Comparison of ENCODE assay signal across 8 mouse cellular contexts in the genomic region with DNA sequence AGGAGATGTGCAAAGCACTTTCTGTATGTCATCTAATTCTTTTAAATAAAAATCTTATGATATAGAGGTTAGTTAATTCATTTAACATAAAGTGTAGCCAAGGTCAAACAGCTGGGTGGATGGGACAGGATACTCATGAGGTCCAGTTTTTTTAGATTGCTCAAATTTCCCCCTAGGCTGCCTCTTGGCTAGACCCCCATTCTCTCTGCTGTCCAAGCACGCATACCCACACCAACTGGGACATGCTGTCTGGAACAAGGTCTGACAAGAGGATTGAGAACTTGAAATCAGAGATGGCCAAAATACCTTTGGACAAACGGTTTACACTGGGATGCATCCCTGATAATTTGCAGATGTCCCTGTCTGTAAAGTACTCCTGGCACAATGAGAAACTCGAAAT.
DNase-seq lines count a peak whose midpoint lies in the region; ATAC-seq and TF ChIP-seq lines count a peak whose summit lies in the region.

No protein-coding gene starts in this region.

- H3K4me3 ChIP-seq in lung, embryonic 14.5 days (ENCODE audit: low read depth, low read length): no peak overlapping the region; the same call in 1 of the 2 replicates
- peak overlapping the region; percentile 50; the same call in 1 of the 2 replicates for H3K4me3 ChIP-seq in forebrain, embryonic 11.5 days (ENCODE audit: low read depth, low read length)
- peak overlapping the region; percentile 77 for H3K4me3 ChIP-seq in limb, embryonic 10.5 days
- H3K4me3 ChIP-seq in olfactory bulb, adult 2 months (ENCODE audit: insufficient read depth, low read depth, low read length): no peak overlapping the region

- DNase-seq in lung, embryonic 14.5 days: no peak
- no peak for DNase-seq in lung, postnatal 25 days (ENCODE audit: low spot score)
- DNase-seq in forebrain, embryonic 11.5 days (ENCODE audit: low spot score): peak; percentile 48
- DNase-seq in limb, embryonic 10.5 days (ENCODE audit: low spot score): no peak
- no peak for DNase-seq in spleen, postnatal 36 days (ENCODE audit: low spot score in 2 of 2)
- no peak for DNase-seq in ovary, postnatal 14 days (ENCODE audit: low spot score)

- TF ChIP-seq CTCF in lung, embryonic 14.5 days (IDR thresholded peaks at IDR 0.05; ENCODE audit: low read depth): no peak
- no peak for TF ChIP-seq CTCF in olfactory bulb, adult 2 months (IDR thresholded peaks at IDR 0.05; ENCODE audit: insufficient read depth, low read depth, low read length)

- no peak overlapping the region for H3K27ac ChIP-seq in lung, embryonic 14.5 days (ENCODE audit: low read depth)
- H3K27ac ChIP-seq in forebrain, embryonic 11.5 days (ENCODE audit: low read depth, low read length): no peak overlapping the region
- H3K27ac ChIP-seq in limb, embryonic 10.5 days: peak overlapping the region; percentile 83; the same call in 1 of the 2 replicates
- H3K27ac ChIP-seq in olfactory bulb, adult 2 months (ENCODE audit: insufficient read depth, low read depth, low read length): peak overlapping the region; percentile 54; the same call in 1 of the 2 replicates

- 53% methylated on average over 3 of the region's 3 CpGs for WGBS in lung, embryonic 14.5 days
- WGBS in forebrain, embryonic 11.5 days: 69% methylated on average over 3 of the region's 3 CpGs
- WGBS in limb, embryonic 10.5 days: 60% methylated on average over 3 of the region's 3 CpGs
- 63% methylated on average over 3 of the region's 3 CpGs for WGBS in olfactory bulb, adult 2 months

- no peaks in the 10 kb centered on the region for H3K9me3 ChIP-seq in lung, embryonic 14.5 days (ENCODE audit: low read depth, low read length)
- no peaks in the 10 kb centered on the region for H3K9me3 ChIP-seq in forebrain, embryonic 11.5 days (ENCODE audit: control insufficient read depth, low read length)
- no peaks in the 10 kb centered on the region for H3K9me3 ChIP-seq in limb, embryonic 10.5 days (replicated peaks)

- H3K4me2 ChIP-seq in lung, embryonic 14.5 days: peak overlapping the region; percentile 83
- H3K4me2 ChIP-seq in forebrain, embryonic 11.5 days (ENCODE audit: low read depth, low read length, severe bottlenecking): peak overlapping the region; percentile 65

- no peak for TF ChIP-seq POLR2A in olfactory bulb, adult 2 months (IDR thresholded peaks at IDR 0.05; ENCODE audit: insufficient read depth, low read depth, low read length)

- H3K36me3 ChIP-seq in lung, embryonic 14.5 days (ENCODE audit: insufficient read depth): no peaks in the 10 kb centered on the region
- no peaks in the 10 kb centered on the region for H3K36me3 ChIP-seq in forebrain, embryonic 11.5 days (ENCODE audit: control insufficient read depth, insufficient read depth, low read length)
- no peaks in the 10 kb centered on the region for H3K36me3 ChIP-seq in limb, embryonic 10.5 days

- no peak overlapping the region for H3K9ac ChIP-seq in lung, embryonic 14.5 days
- peak overlapping the region; percentile 39; the same call in 1 of the 2 replicates for H3K9ac ChIP-seq in forebrain, embryonic 11.5 days (ENCODE audit: low read length)

- peak; percentile 26; the same call in 1 of the 2 replicates for ATAC-seq in lung, embryonic 14.5 days (ENCODE audit: insufficient read depth)
- no peak for ATAC-seq in forebrain, embryonic 11.5 days (replicated peaks; ENCODE audit: low FRiP score)
- no peak for ATAC-seq in activated CD4-positive, CD25-positive, alpha-beta regulatory T cell, adult 4 months

- H3K27me3 ChIP-seq in lung, embryonic 14.5 days (ENCODE audit: insufficient read depth, low read length): no peaks in the 10 kb centered on the region
- no peaks in the 10 kb centered on the region for H3K27me3 ChIP-seq in forebrain, embryonic 11.5 days (ENCODE audit: control insufficient read depth, insufficient read depth, low read length)
- H3K27me3 ChIP-seq in limb, embryonic 10.5 days (ENCODE audit: low read depth, poor library complexity, severe bottlenecking): no peaks in the 10 kb centered on the region

- H3K4me1 ChIP-seq in lung, embryonic 14.5 days (ENCODE audit: insufficient read depth): 0 out of 2 replicates have a peak, but pooled peaks cover 4% of the 10 kb centered on the region
- H3K4me1 ChIP-seq in forebrain, embryonic 11.5 days (replicated peaks; ENCODE audit: control insufficient read depth, insufficient read depth, low read length): no peaks in the 10 kb centered on the region
- peaks cover 18% of the 10 kb centered on the region for H3K4me1 ChIP-seq in limb, embryonic 10.5 days
- 0 out of 2 replicates have a peak, but pooled peaks cover 3% of the 10 kb centered on the region for H3K4me1 ChIP-seq in olfactory bulb, adult 2 months (ENCODE audit: control insufficient read depth, insufficient read depth, low read length)

Comparison
In these comparisons a context has a peak if more than half of its experiments do, and no peak if none do; other contexts are left out.
1. H3K27ac ChIP-seq: peak in limb, embryonic 10.5 days (single experiment) and olfactory bulb, adult 2 months (single experiment); none in lung, embryonic 14.5 days (single experiment) and forebrain, embryonic 11.5 days (single experiment).
2. H3K4me3 ChIP-seq: peak in forebrain, embryonic 11.5 days (single experiment) and limb, embryonic 10.5 days (single experiment); none in lung, embryonic 14.5 days (single experiment) and olfactory bulb, adult 2 months (single experiment).